Mouse (Mus musculus) hindbrain, embryonic 14.5 days (tissue): Measurements from ENCODE around the gene Rab8a. TPM values are rescaled to one million over a fixed set of nuclear protein-coding genes. Genes with fewer than 3 reads are reported as not detected.

ENCODE experiments used
- ATAC-seq: fragments of 200-750 bp; cut with Nextera tagmentation; 2 replicates; pipeline ENCODE4 v1.8.0; 2017; ENCODE audit warnings: moderate number of reproducible peaks, mild to moderate bottlenecking, moderate TSS enrichment, moderate library complexity; ENCODE audit not compliant: low FRiP score
- DNase-seq: peaks from one replicate; pipeline ENCODE4 v3.0.0-alpha.2; 2015; ENCODE audit warnings: low spot score
- H3K27ac ChIP-seq: fragments of 300-500 bp; sonication (generic); 2 replicates; pipeline ENCODE4 v1.5.1; 2014; ENCODE audit warnings: mild to moderate bottlenecking, moderate library complexity
- H3K27me3 ChIP-seq: fragments of 300-500 bp; sonication (generic); 2 replicates; pipeline ENCODE4 v1.6.1; 2014; ENCODE audit warnings: mild to moderate bottlenecking, low read length, mixed read lengths; ENCODE audit not compliant: control insufficient read depth, insufficient read depth
- H3K36me3 ChIP-seq: fragments of 300-500 bp; sonication (generic); replicated peaks from 2 replicates; pipeline ENCODE4 v1.6.1; 2014; ENCODE audit not compliant: control insufficient read depth, insufficient read depth
- H3K4me1 ChIP-seq: fragments of 300-500 bp; sonication (generic); replicated peaks from 2 replicates; pipeline ENCODE4 v1.6.1; 2014; ENCODE audit warnings: antibody characterized with exemption, low read length, mixed read lengths; ENCODE audit not compliant: control insufficient read depth, insufficient read depth
- H3K4me2 ChIP-seq: fragments of 300-500 bp; sonication (generic); replicated peaks from 2 replicates; pipeline ENCODE4 v1.6.1; 2014; ENCODE audit warnings: mild to moderate bottlenecking, moderate library complexity
- H3K4me3 ChIP-seq: fragments of 300-500 bp; sonication (generic); replicated peaks from 2 replicates; pipeline ENCODE4 v1.5.1; 2014; ENCODE audit warnings: mild to moderate bottlenecking, low read length
- H3K9ac ChIP-seq: fragments of 300-500 bp; sonication (generic); 2 replicates; pipeline ENCODE4 v1.6.1; 2014
- H3K9me3 ChIP-seq: fragments of 300-500 bp; sonication (generic); 2 replicates; pipeline ENCODE4 v1.6.1; 2016; ENCODE audit warnings: low read length; ENCODE audit not compliant: control insufficient read depth
- whole genome bisulfite sequencing: fragments of 180-500 bp; shearing (Covaris S2); extraction: QIAGEN DNeasy Blood & Tissue Kit; methylation state at CpG from one replicate; pipeline ENCODE4 v1.1.7; 2014; 5-methylcytosine and 5-hydroxymethylcytosine counted together
- polyA plus RNA-seq: library from polyadenylated mRNA; unstranded; fragments of >200 nt; fragmentation: Nextera tagmentation; extraction: Ambion mirVana; gene quantifications from 2 replicates; pipeline ENCODE4 v1.2.1, GENCODE M21; 2014

The Rab8a gene
- polyA plus RNA-seq, 1 experiment from 2014 or later, result 60.4 TPM

DNA sequence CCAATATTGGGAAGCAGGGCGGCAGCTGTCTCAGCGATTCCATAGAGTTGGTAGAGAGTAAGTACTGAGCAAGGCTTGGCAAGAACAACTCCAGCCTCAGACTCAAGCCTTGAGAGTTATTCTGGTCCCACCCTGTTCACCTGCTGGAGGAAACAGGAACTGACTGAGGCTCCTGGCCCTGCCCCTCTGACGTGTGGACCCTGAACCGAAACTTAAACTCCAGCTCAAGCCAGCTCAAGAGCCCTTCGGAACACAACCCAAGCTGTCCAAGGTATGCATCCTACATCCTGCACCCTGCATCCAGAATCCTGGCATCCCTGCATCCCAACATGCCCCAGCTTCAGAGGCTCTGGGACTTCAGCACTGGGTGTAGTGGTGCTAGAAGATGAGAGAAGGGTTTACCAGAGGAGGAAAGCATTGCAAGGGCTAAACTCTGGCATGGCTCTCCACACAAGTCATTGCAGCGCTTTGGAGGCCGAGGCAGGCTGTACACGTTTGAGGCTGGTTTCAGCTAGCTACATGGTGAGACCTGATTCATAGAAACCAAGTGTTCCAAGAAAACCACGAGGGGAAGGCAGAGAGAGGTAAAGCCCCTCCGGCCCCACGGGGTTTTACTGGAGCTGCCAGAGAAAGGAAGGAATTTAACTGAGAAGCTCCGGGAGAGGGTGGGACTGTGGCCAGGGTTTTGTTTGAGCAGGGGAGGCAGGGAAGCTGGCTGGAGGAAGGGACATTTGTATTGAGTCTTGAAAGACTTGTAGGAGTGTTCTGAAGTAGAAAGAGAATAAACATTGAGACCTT, 28.6 kb downstream of the Rab8a start, which contains the start of gene Hsh2d:
TSS of gene Hsh2d (plus strand) at position 222 of the 798 bp plus-strand sequence.
- no peaks in the 10 kb centered on the region for H3K4me1 ChIP-seq
- H3K4me3 ChIP-seq, result no peak within 1 kb of the TSS
- H3K9me3 ChIP-seq, result no peaks in the 10 kb centered on the region
- no peak within 1 kb of the TSS for H3K4me2 ChIP-seq
- H3K36me3 ChIP-seq, result no peaks in the 10 kb centered on the region
- H3K27ac ChIP-seq, result no peak within 1 kb of the TSS
- no peaks in the 10 kb centered on the region for H3K27me3 ChIP-seq
- ATAC-seq, result no peak
- DNase-seq, result no peak
- WGBS, result 77% methylated on average over 12 of the region's 12 CpGs
- no peak within 1 kb of the TSS for H3K9ac ChIP-seq

DNA sequence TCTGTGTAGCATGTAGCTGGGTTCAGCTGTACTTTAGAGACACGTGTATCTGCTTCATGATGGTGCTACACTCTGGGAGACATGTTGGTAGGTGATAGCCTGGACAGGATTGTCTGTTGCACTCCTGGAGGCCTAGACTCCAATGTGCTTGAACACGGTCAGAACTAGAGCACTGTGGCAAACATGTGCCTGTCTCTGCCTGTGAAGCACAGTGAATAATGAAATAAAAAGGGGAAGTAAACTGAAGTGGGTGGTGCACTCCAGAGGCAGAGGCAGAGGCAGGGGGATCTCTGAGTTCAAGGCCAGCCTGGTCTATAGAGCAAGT, 29.2 kb downstream of the Rab8a start:
- no peak overlapping the region for H3K4me3 ChIP-seq
- no peak overlapping the region for H3K27ac ChIP-seq
- H3K4me1 ChIP-seq, result no peaks in the 10 kb centered on the region
- H3K9ac ChIP-seq, result no peak overlapping the region
- no peaks in the 10 kb centered on the region for H3K36me3 ChIP-seq
- no peaks in the 10 kb centered on the region for H3K27me3 ChIP-seq
- H3K9me3 ChIP-seq, result no peaks in the 10 kb centered on the region
- H3K4me2 ChIP-seq, result no peak overlapping the region
- DNase-seq (no peak), ATAC-seq (no peak)
- WGBS, result 88% methylated on average over 2 of the region's 2 CpGs

DNA sequence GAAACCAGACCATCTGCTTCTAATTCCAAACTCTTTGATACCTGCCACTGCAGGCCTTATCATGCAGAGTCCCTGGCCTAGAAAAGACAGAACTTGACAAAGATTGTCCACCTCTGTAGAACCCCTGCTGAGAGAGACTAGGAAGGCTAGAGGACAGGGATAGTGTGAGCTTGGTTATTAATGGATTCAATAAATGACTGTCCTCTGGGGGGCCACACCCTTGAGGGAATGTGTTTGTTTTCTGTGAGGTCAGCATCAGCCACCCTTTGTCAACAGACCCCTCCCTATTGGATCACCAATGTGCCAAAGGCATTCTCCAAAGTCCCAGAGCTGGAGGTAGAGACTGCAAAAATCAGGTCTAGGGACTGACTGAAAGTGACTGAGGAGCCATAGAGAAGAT, 31.1 kb downstream of the Rab8a start:
- Histone ChIP-seq H3K27ac (no peak overlapping the region), H3K4me1 (no peaks in the 10 kb centered on the region), H3K27me3 (no peaks in the 10 kb centered on the region), H3K4me3 (no peak overlapping the region), H3K36me3 (no peaks in the 10 kb centered on the region), H3K9ac (no peak overlapping the region), H3K9me3 (no peaks in the 10 kb centered on the region), H3K4me2 (no peak overlapping the region)
- ATAC-seq, result no peak
- no peak for DNase-seq

GRCm38 (mm10) chr8:72197997-72198396, 37.0 kb downstream of the Rab8a start:
- no peak overlapping the region for H3K4me3 ChIP-seq
- H3K36me3 ChIP-seq, result no peaks in the 10 kb centered on the region
- H3K4me1 ChIP-seq, result no peaks in the 10 kb centered on the region
- DNase-seq (no peak), ATAC-seq (no peak)
- H3K4me2 ChIP-seq, result no peak overlapping the region
- no peaks in the 10 kb centered on the region for H3K27me3 ChIP-seq
- H3K27ac ChIP-seq, result no peak overlapping the region
- H3K9ac ChIP-seq, result no peak overlapping the region
- 66% methylated on average over 8 of the region's 8 CpGs for WGBS
- H3K9me3 ChIP-seq, result peaks cover 17% of the 10 kb centered on the region

DNA sequence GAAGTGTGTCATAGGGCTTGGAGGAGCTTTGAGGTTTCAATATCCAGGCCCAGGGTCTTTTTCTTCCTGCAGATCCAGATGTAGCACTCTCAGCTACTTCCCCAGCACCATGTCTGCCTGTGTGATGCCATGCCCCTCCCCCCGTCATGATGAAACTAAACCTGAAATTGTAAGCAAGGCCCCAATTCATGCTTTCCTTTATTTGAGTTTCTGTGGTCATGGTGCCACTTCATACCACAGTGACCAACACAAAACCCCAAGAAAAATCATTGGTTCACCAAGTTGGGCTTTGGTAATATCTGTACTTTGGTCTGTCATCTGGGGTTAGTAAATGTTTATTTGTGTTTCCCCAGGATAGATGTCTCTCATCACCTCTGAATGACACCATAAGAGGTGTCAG, 47.6 kb downstream of the Rab8a start:
- Histone ChIP-seq H3K4me1 (no peaks in the 10 kb centered on the region), H3K4me3 (no peak overlapping the region), H3K9me3 (peaks cover 8% of the 10 kb centered on the region; the same call in 1 of the 2 replicates), H3K27me3 (no peaks in the 10 kb centered on the region), H3K36me3 (no peaks in the 10 kb centered on the region), H3K9ac (no peak overlapping the region), H3K27ac (no peak overlapping the region), H3K4me2 (no peak overlapping the region)
- ATAC-seq (no peak), DNase-seq (no peak)
- WGBS, result 86% methylated on average over 1 of the region's 1 CpGs

GRCm38 (mm10) chr8:72210222-72210621, 49.2 kb downstream of the Rab8a start:
- H3K27ac ChIP-seq, result no peak overlapping the region
- 80% methylated on average over 4 of the region's 4 CpGs for WGBS
- no peak overlapping the region for H3K4me3 ChIP-seq
- H3K9ac ChIP-seq, result no peak overlapping the region
- H3K4me2 ChIP-seq, result no peak overlapping the region
- H3K4me1 ChIP-seq, result no peaks in the 10 kb centered on the region
- H3K27me3 ChIP-seq, result no peaks in the 10 kb centered on the region
- no peak for ATAC-seq
- no peaks in the 10 kb centered on the region for H3K36me3 ChIP-seq
- DNase-seq, result no peak
- H3K9me3 ChIP-seq, result no peaks in the 10 kb centered on the region

- H3K9me3 ChIP-seq, result no peaks in the 10 kb centered on the region
- H3K9ac ChIP-seq, result no peak overlapping the region
- H3K4me2 ChIP-seq, result no peak overlapping the region
- DNase-seq (no peak), ATAC-seq (no peak)
- H3K27ac ChIP-seq, result no peak overlapping the region
- 78% methylated on average over 2 of the region's 2 CpGs for WGBS
- no peak overlapping the region for H3K4me3 ChIP-seq
- H3K27me3 ChIP-seq, result no peaks in the 10 kb centered on the region
- no peaks in the 10 kb centered on the region for H3K36me3 ChIP-seq
- H3K4me1 ChIP-seq, result no peaks in the 10 kb centered on the region
These were observed 49.7 kb downstream of the Rab8a start for GRCm38 (mm10) chr8:72210710-72211109.

- 92% methylated on average over 1 of the region's 1 CpGs for WGBS
- Histone ChIP-seq H3K4me2 (no peak overlapping the region), H3K27ac (no peak overlapping the region), H3K27me3 (0 out of 2 replicates have a peak, but pooled peaks cover 3% of the 10 kb centered on the region), H3K9me3 (no peaks in the 10 kb centered on the region), H3K9ac (no peak overlapping the region), H3K4me3 (no peak overlapping the region), H3K4me1 (no peaks in the 10 kb centered on the region), H3K36me3 (no peaks in the 10 kb centered on the region)
- ATAC-seq (no peak), DNase-seq (no peak)
These were observed 50.8 kb downstream of the Rab8a start for GRCm38 (mm10) chr8:72211846-72212245.

DNA sequence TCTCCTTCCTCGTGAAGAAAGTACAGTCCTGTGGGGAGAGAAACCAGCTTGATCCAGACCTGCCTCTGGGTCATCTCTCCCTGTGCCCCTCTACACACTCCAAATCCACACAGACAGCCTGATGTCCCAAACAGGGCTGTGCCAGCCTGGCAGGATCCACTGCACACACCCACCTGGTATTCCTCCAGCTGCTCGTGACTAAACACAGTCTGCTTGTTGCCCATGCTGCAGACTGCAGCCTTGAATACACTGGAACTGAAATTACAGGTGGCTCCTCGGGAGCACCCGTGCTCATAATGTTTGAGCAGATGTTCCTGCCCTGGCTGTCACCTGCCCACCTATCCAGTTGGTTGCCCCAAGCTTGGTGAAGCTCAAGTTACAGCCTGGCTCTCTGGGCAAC, 51.8 kb downstream of the Rab8a start, which contains the start of gene Cib3:
TSS of gene Cib3 (minus strand) at position 87 of the 400 bp plus-strand sequence.
- WGBS, result 67% methylated on average over 4 of the region's 4 CpGs
- Histone ChIP-seq H3K4me1 (no peaks in the 10 kb centered on the region), H3K36me3 (no peaks in the 10 kb centered on the region), H3K27me3 (0 out of 2 replicates have a peak, but pooled peaks cover 6% of the 10 kb centered on the region), H3K9me3 (no peaks in the 10 kb centered on the region), H3K4me2 (no peak within 1 kb of the TSS), H3K27ac (no peak within 1 kb of the TSS), H3K4me3 (no peak within 1 kb of the TSS), H3K9ac (no peak within 1 kb of the TSS)
- ATAC-seq (no peak), DNase-seq (no peak)
